Mouse (Mus musculus) liver, adult 2 months (tissue): ENCODE data around the gene Zfp473. TPM values are rescaled to one million over a fixed set of nuclear protein-coding genes. Genes with fewer than 3 reads are reported as not detected.

Experiments used
- DNase-seq: peaks from one replicate; pipeline ENCODE4 v3.0.0-alpha.2; 2011; ENCODE audit warnings: low read depth, low spot score; ENCODE audit errors: extremely low read depth
- H3K27ac ChIP-seq: fragments of 200-500 bp; replicated peaks from 2 replicates; pipeline ENCODE4 v1.5.1; 2012; ENCODE audit warnings: low read depth, mild to moderate bottlenecking, control low read depth, inconsistent platforms, low read length; ENCODE audit not compliant: insufficient read depth
- H3K27me3 ChIP-seq: fragments of 200-500 bp; 2 replicates; pipeline ENCODE4 v1.6.1; 2012; ENCODE audit warnings: mild to moderate bottlenecking, moderate library complexity, low read length, inconsistent platforms; ENCODE audit not compliant: control insufficient read depth, insufficient read depth
- H3K36me3 ChIP-seq: fragments of 200-500 bp; 2 replicates; pipeline ENCODE4 v1.6.1; 2012; ENCODE audit warnings: low read length, inconsistent platforms; ENCODE audit not compliant: control insufficient read depth, insufficient read depth
- H3K4me1 ChIP-seq: fragments of 200-500 bp; 2 replicates; pipeline ENCODE4 v1.6.1; 2011; ENCODE audit warnings: low read length; ENCODE audit not compliant: control insufficient read depth, insufficient read depth
- H3K4me3 ChIP-seq: fragments of 200-500 bp; 2 replicates; pipeline ENCODE4 v1.5.1; 2011; ENCODE audit warnings: low read depth, mild to moderate bottlenecking, control low read depth, low read length, moderate library complexity; ENCODE audit not compliant: insufficient read depth
- H3K79me2 ChIP-seq: fragments of 200-500 bp; 2 replicates; pipeline ENCODE4 v1.6.1; 2012; ENCODE audit warnings: inconsistent platforms, mild to moderate bottlenecking, low read length, moderate library complexity; ENCODE audit not compliant: control insufficient read depth, insufficient read depth
- H3K9ac ChIP-seq: fragments of 200-500 bp; 2 replicates; pipeline ENCODE4 v1.6.1; 2012; ENCODE audit warnings: low read depth, mild to moderate bottlenecking, control low read depth, inconsistent platforms, low read length
- CTCF ChIP-seq: fragments of 200-500 bp; IDR thresholded peaks from 2 replicates; pipeline ENCODE4 v1.5.1; 2011; ENCODE audit warnings: low read depth, low read length, control low read depth
- POLR2A ChIP-seq: fragments of 200-500 bp; IDR thresholded peaks from 2 replicates; pipeline ENCODE4 v1.6.1; 2011; ENCODE audit warnings: low read length, control low read depth; ENCODE audit not compliant: insufficient read depth; ENCODE audit errors: extremely low read depth
- WGBS: fragments of 180-500 bp; shearing (Covaris S2); methylation state at CpG from one replicate; pipeline ENCODE4 v1.1.7; 2018; 5-methylcytosine and 5-hydroxymethylcytosine counted together
- polyA plus RNA-seq: library from polyadenylated mRNA; depleted of rRNA; stranded (reverse); fragments of >200 nt; gene quantifications from 2 replicates; pipeline ENCODE4 v1.2.3, GENCODE M21; 2012; rRNA removed
- total RNA-seq: library from RNA; depleted of rRNA; stranded (reverse); fragments of >200 nt; gene quantifications from 2 replicates; pipeline ENCODE4 v1.2.3, GENCODE M21; 2014; rRNA removed

The Zfp473 gene
- total and polyA plus RNA-seq, 2 experiments, result 0.04 to 0.28 TPM

GRCm38 (mm10) chr7:44689331-44689730, 61.5 kb downstream of the Zfp473 start:
- 94% methylated on average over 7 of the region's 7 CpGs for WGBS
- DNase-seq, result no peak
- Histone ChIP-seq H3K4me3 (no peak overlapping the region), H3K27me3 (no peaks in the 10 kb centered on the region), H3K36me3 (no peaks in the 10 kb centered on the region), H3K79me2 (no peaks in the 10 kb centered on the region), H3K27ac (no peak overlapping the region), H3K9ac (no peak overlapping the region), H3K4me1 (no peaks in the 10 kb centered on the region)
- TF ChIP-seq POLR2A (no peak), CTCF (no peak)

- H3K27ac ChIP-seq, result no peak overlapping the region
- no peak overlapping the region for H3K4me3 ChIP-seq
- no peaks in the 10 kb centered on the region for H3K27me3 ChIP-seq
- H3K79me2 ChIP-seq, result no peaks in the 10 kb centered on the region
- TF ChIP-seq POLR2A, result no peak
- TF ChIP-seq CTCF, result peak; percentile 24; the same call in 1 of the 2 replicates
- no peaks in the 10 kb centered on the region for H3K36me3 ChIP-seq
- H3K4me1 ChIP-seq, result no peaks in the 10 kb centered on the region
- DNase-seq, result no peak
- no peak overlapping the region for H3K9ac ChIP-seq
- WGBS, result 71% methylated on average over 3 of the region's 3 CpGs
These were observed 62.0 kb downstream of the Zfp473 start for GRCm38 (mm10) chr7:44688890-44689289.

DNA sequence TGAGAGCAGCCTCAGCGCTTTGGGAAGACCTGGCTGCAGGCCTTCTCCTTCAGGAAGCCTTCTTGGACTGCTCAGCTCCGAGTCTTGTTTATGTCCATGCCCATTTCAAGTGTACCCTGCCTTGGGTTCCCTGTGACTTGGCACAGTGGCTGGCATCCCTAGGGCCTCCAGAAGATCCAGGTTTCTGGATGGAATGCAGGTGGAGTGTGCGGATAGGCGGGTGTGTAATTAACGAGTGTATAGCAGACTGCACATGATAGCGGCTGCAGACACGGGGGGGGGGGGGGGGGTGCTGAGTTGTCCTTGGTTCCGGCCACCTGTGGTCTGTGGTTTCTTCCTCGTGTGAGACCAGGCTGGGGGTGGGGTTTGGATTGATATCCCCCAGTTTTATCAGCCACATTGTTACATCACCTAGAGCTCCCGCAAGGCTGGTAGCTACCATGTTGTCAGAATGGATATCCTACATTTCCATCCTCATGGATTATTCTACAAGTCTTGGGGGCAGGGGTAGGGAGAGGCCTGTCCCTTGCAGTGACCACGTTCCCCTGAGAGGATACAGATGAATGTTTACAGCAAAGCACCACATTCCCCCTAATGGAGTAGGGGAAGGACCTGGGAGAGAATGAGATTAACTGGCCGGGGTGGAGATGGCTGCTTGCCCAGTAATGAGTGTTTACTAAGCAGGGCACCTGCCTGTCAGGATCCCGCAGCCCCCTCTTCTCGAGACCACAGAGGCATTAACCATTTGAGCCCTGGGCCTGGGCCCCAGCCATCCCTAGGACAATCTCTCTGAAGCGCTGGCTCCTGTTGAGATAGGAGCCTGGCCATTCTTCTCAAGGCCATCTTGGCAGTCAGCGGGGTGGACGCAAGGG, 65.1 kb downstream of the Zfp473 start:
- TF ChIP-seq CTCF (no peak), POLR2A (no peak)
- Histone ChIP-seq H3K4me3 (no peak overlapping the region), H3K4me1 (no peaks in the 10 kb centered on the region), H3K36me3 (no peaks in the 10 kb centered on the region), H3K27me3 (no peaks in the 10 kb centered on the region), H3K27ac (no peak overlapping the region), H3K79me2 (no peaks in the 10 kb centered on the region), H3K9ac (no peak overlapping the region)
- no peak for DNase-seq
- 63% methylated on average over 17 of the region's 17 CpGs for WGBS

- DNase-seq, result peak; percentile 77
- Histone ChIP-seq H3K4me1 (no peaks in the 10 kb centered on the region), H3K4me3 (no peak overlapping the region), H3K9ac (no peak overlapping the region), H3K27ac (no peak overlapping the region), H3K27me3 (no peaks in the 10 kb centered on the region), H3K36me3 (no peaks in the 10 kb centered on the region), H3K79me2 (no peaks in the 10 kb centered on the region)
- 33% methylated on average over 8 of the region's 8 CpGs for WGBS
- TF ChIP-seq CTCF (no peak), POLR2A (no peak)
These were observed 67.2 kb downstream of the Zfp473 start for GRCm38 (mm10) chr7:44683656-44684055.

Other genes starting within 250 kb of the Zfp473 start
- 0.55 TPM in 1 of 2 replicates, not detected in the other for gene Mybpc2, start 226.4 kb downstream of the Zfp473 start, total RNA-seq
- not detected in 2 replicates for gene Mybpc2, start 226.4 kb downstream of the Zfp473 start, polyA plus RNA-seq
- gene Spib, start 219.0 kb downstream of the Zfp473 start, total RNA-seq, result 0.18 and 0.81 TPM in 2 replicates
- 0.56 and 1.9 TPM in 2 replicates for gene Spib, start 219.0 kb downstream of the Zfp473 start, polyA plus RNA-seq
- 2.4 and 4.0 TPM in 2 replicates for gene Pold1, start 202.2 kb downstream of the Zfp473 start, total RNA-seq
- 5.2 and 6.5 TPM in 2 replicates for gene Pold1, start 202.2 kb downstream of the Zfp473 start, polyA plus RNA-seq
- gene Nr1h2, start 197.1 kb downstream of the Zfp473 start, total RNA-seq, result 21.6 and 30.8 TPM in 2 replicates
- 74.9 and 80.3 TPM in 2 replicates for gene Nr1h2, start 197.1 kb downstream of the Zfp473 start, polyA plus RNA-seq
- gene Napsa, start 178.7 kb downstream of the Zfp473 start, total RNA-seq, result 0.65 and 1.6 TPM in 2 replicates
- 1.1 and 1.7 TPM in 2 replicates for gene Napsa, start 178.7 kb downstream of the Zfp473 start, polyA plus RNA-seq
- gene Kcnc3, start 160.4 kb downstream of the Zfp473 start, total RNA-seq, result 0.37 and 1.2 TPM in 2 replicates
- gene Kcnc3, start 160.4 kb downstream of the Zfp473 start, polyA plus RNA-seq, result 4.6 and 5.3 TPM in 2 replicates
- 7.0 and 8.0 TPM in 2 replicates for gene Myh14, start 80.2 kb downstream of the Zfp473 start, total RNA-seq
- gene Myh14, start 80.2 kb downstream of the Zfp473 start, polyA plus RNA-seq, result 5.6 and 6.0 TPM in 2 replicates
- not detected in 2 replicates for gene Izumo2, start 42.3 kb downstream of the Zfp473 start, total RNA-seq
- gene Izumo2, start 42.3 kb downstream of the Zfp473 start, polyA plus RNA-seq, result not detected in 2 replicates
- 8.6 and 12.7 TPM in 2 replicates for gene Vrk3, start 2.6 kb downstream of the Zfp473 start, total RNA-seq
- gene Vrk3, start 2.6 kb downstream of the Zfp473 start, polyA plus RNA-seq, result 31.4 and 34.3 TPM in 2 replicates
- gene Nup62, start 65.0 kb upstream of the Zfp473 start, total RNA-seq, result 4.0 and 5.4 TPM in 2 replicates
- gene Nup62, start 65.0 kb upstream of the Zfp473 start, polyA plus RNA-seq, result 20.4 and 20.6 TPM in 2 replicates
- 0.60 and 0.65 TPM in 2 replicates for gene Il4i1, start 65.3 kb upstream of the Zfp473 start, total RNA-seq
- 0.85 and 1.7 TPM in 2 replicates for gene Il4i1, start 65.3 kb upstream of the Zfp473 start, polyA plus RNA-seq
- 22.9 and 43.9 TPM in 2 replicates for gene Atf5, start 65.6 kb upstream of the Zfp473 start, total RNA-seq
- gene Atf5, start 65.6 kb upstream of the Zfp473 start, polyA plus RNA-seq, result 727 and 964 TPM in 2 replicates
- 23.9 and 35.4 TPM in 2 replicates for gene Akt1s1, start 97.9 kb upstream of the Zfp473 start, total RNA-seq
- 93.9 and 106 TPM in 2 replicates for gene Akt1s1, start 97.9 kb upstream of the Zfp473 start, polyA plus RNA-seq
- gene Tbc1d17, start 98.0 kb upstream of the Zfp473 start, total RNA-seq, result 20.2 and 31.5 TPM in 2 replicates
- 81.1 and 91.6 TPM in 2 replicates for gene Tbc1d17, start 98.0 kb upstream of the Zfp473 start, polyA plus RNA-seq
- gene Pnkp, start 106.1 kb upstream of the Zfp473 start, total RNA-seq, result 20.8 and 24.0 TPM in 2 replicates
- 42.5 and 45.7 TPM in 2 replicates for gene Pnkp, start 106.1 kb upstream of the Zfp473 start, polyA plus RNA-seq
- 17.0 and 32.8 TPM in 2 replicates for gene Ptov1, start 118.7 kb upstream of the Zfp473 start, total RNA-seq
- gene Ptov1, start 118.7 kb upstream of the Zfp473 start, polyA plus RNA-seq, result 76.1 and 91.6 TPM in 2 replicates
- 11.6 and 16.6 TPM in 2 replicates for gene Med25, start 141.7 kb upstream of the Zfp473 start, total RNA-seq
- 114 TPM in 2 replicates for gene Med25, start 141.7 kb upstream of the Zfp473 start, polyA plus RNA-seq
- gene Fuz, start 145.0 kb upstream of the Zfp473 start, total RNA-seq, result 5.7 and 6.8 TPM in 2 replicates
- 16.6 and 25.1 TPM in 2 replicates for gene Fuz, start 145.0 kb upstream of the Zfp473 start, polyA plus RNA-seq
- gene Ap2a1, start 178.4 kb upstream of the Zfp473 start, total RNA-seq, result 14.5 and 18.3 TPM in 2 replicates
- 32.8 and 38.2 TPM in 2 replicates for gene Ap2a1, start 178.4 kb upstream of the Zfp473 start, polyA plus RNA-seq
- not detected in 2 replicates for gene Tsks, start 192.2 kb upstream of the Zfp473 start, total RNA-seq
- gene Tsks, start 192.2 kb upstream of the Zfp473 start, polyA plus RNA-seq, result 0.20 and 0.51 TPM in 2 replicates
- 0.09 and 0.34 TPM in 2 replicates for gene Cpt1c, start 223.8 kb upstream of the Zfp473 start, total RNA-seq
- 0.71 and 0.91 TPM in 2 replicates for gene Cpt1c, start 223.8 kb upstream of the Zfp473 start, polyA plus RNA-seq
- gene Prmt1, start 235.5 kb upstream of the Zfp473 start, total RNA-seq, result 15.9 and 23.0 TPM in 2 replicates
- 26.0 and 36.1 TPM in 2 replicates for gene Prmt1, start 235.5 kb upstream of the Zfp473 start, polyA plus RNA-seq
- gene Irf3, start 246.6 kb upstream of the Zfp473 start, total RNA-seq, result 58.5 and 59.0 TPM in 2 replicates
- 82.0 and 101 TPM in 2 replicates for gene Irf3, start 246.6 kb upstream of the Zfp473 start, polyA plus RNA-seq
- gene Bcl2l12, start 247.7 kb upstream of the Zfp473 start, total RNA-seq, result 4.2 and 5.6 TPM in 2 replicates
- gene Bcl2l12, start 247.7 kb upstream of the Zfp473 start, polyA plus RNA-seq, result 13.3 and 14.5 TPM in 2 replicates